ENCODE assay signal across 8 mouse cellular contexts in the genomic region with DNA sequence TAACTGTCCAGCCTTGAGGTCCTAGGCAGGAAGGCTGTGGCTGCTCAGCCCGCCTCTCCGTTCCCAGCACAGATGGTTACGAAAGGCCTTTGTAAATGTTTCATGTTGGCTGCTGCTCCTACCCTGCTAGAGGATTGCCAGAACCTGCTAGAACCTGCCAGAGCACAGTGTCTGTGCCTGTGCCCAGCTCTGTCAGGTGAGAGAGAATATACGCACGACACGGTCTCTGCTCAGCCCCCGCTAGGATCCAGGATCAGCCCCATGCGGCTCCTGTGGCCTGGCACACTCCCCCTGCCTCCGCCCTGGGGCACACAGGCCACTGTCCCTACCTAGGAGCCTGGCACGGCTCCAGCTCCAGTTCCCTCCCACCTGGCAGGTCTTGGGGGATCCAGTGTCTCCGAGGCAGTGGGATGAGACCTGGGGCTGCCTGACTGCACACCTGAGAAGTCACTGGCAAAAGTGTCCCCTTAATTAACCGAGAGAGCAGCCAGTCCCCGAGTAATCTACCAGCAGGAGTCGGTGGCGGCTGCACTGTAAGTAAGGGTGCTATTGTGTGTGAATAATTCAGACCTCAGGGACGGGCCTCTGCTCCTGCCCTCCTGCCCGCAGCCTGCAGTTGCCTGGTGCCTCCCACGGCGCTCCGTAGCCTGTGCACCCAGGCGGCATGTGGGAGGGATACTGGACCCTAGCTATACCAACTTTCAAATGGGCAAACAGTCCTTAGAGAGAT.
DNase-seq lines count a peak whose midpoint lies in the region; ATAC-seq and TF ChIP-seq lines count a peak whose summit lies in the region.

No protein-coding gene starts in this region.

- WGBS in lung, postnatal 0 days, result 68% methylated on average over 21 of the region's 21 CpGs
- 37% methylated on average over 21 of the region's 21 CpGs for WGBS in forebrain, embryonic 13.5 days
- WGBS in stomach, postnatal 0 days, result 62% methylated on average over 21 of the region's 21 CpGs

- H3K9ac ChIP-seq in lung, postnatal 0 days (replicated peaks; ENCODE audit: low read depth), result no peak overlapping the region
- H3K9ac ChIP-seq in forebrain, embryonic 13.5 days, result peak overlapping the region; percentile 38
- no peak overlapping the region for H3K9ac ChIP-seq in stomach, postnatal 0 days (ENCODE audit: low read length)

- H3K9me3 ChIP-seq in lung, postnatal 0 days (ENCODE audit: low read length), result no peaks in the 10 kb centered on the region
- H3K9me3 ChIP-seq in forebrain, embryonic 13.5 days (replicated peaks), result no peaks in the 10 kb centered on the region; the same call in 1 of the 2 replicates
- no peaks in the 10 kb centered on the region for H3K9me3 ChIP-seq in stomach, postnatal 0 days (ENCODE audit: control insufficient read depth, low read length)

- no peak overlapping the region; the same call in 1 of the 2 replicates for H3K27ac ChIP-seq in lung, postnatal 0 days (ENCODE audit: low read length)
- H3K27ac ChIP-seq in forebrain, embryonic 13.5 days, result peak overlapping the region; percentile 91
- H3K27ac ChIP-seq in stomach, postnatal 0 days (replicated peaks), result peak overlapping the region; percentile 82

- ATAC-seq in cerebellum, adult (ENCODE audit: insufficient number of reproducible peaks, low FRiP score, low TSS enrichment), result peak; percentile 81
- 0 out of 2 replicates have a peak, but pooled peaks have one; percentile 10 for ATAC-seq in lung, postnatal 0 days
- peak; percentile 26; the same call in 1 of the 2 replicates for ATAC-seq in forebrain, embryonic 13.5 days
- ATAC-seq in stomach, postnatal 0 days (ENCODE audit: low FRiP score, low TSS enrichment), result peak; percentile 35

- no peak overlapping the region for H3K4me3 ChIP-seq in lung, postnatal 0 days (ENCODE audit: low read depth, low read length)
- no peak overlapping the region for H3K4me3 ChIP-seq in forebrain, embryonic 13.5 days
- H3K4me3 ChIP-seq in stomach, postnatal 0 days (ENCODE audit: low read depth, low read length), result no peak overlapping the region

- TF ChIP-seq CTCF in lung, postnatal 0 days (IDR thresholded peaks at IDR 0.05), result no peak
- peak; percentile 13; the same call in 1 of the 2 replicates for TF ChIP-seq CTCF in stomach, postnatal 0 days (IDR thresholded peaks at IDR 0.05; ENCODE audit: low read depth)

- H3K4me2 ChIP-seq in lung, postnatal 0 days (replicated peaks; ENCODE audit: low read depth, low read length), result no peak overlapping the region
- no peak overlapping the region; the same call in 1 of the 2 replicates for H3K4me2 ChIP-seq in forebrain, embryonic 13.5 days
- peak overlapping the region; percentile 31; the same call in 1 of the 2 replicates for H3K4me2 ChIP-seq in stomach, postnatal 0 days (replicated peaks; ENCODE audit: low read depth)

- no peaks in the 10 kb centered on the region for H3K36me3 ChIP-seq in lung, postnatal 0 days (ENCODE audit: insufficient read depth, low read length)
- H3K36me3 ChIP-seq in forebrain, embryonic 13.5 days (ENCODE audit: poor library complexity, severe bottlenecking), result no peaks in the 10 kb centered on the region
- no peaks in the 10 kb centered on the region for H3K36me3 ChIP-seq in stomach, postnatal 0 days (ENCODE audit: control insufficient read depth, insufficient read depth, low read length)

- TF ChIP-seq EP300 in lung, postnatal 0 days (IDR thresholded peaks at IDR 0.05), result no peak
- TF ChIP-seq EP300 in stomach, postnatal 0 days (optimal IDR thresholded peaks at IDR 0.05), result no peak

- H3K27me3 ChIP-seq in lung, postnatal 0 days (replicated peaks; ENCODE audit: insufficient read depth, low read length), result no peaks in the 10 kb centered on the region
- H3K27me3 ChIP-seq in forebrain, embryonic 13.5 days, result no peaks in the 10 kb centered on the region
- H3K27me3 ChIP-seq in stomach, postnatal 0 days (ENCODE audit: control insufficient read depth, insufficient read depth, low read length), result no peaks in the 10 kb centered on the region

- peaks cover 17% of the 10 kb centered on the region; the same call in 1 of the 2 replicates for H3K4me1 ChIP-seq in lung, postnatal 0 days (ENCODE audit: insufficient read depth, low read depth, low read length)
- H3K4me1 ChIP-seq in forebrain, embryonic 13.5 days, result peaks cover 78% of the 10 kb centered on the region
- H3K4me1 ChIP-seq in stomach, postnatal 0 days (replicated peaks; ENCODE audit: control insufficient read depth, insufficient read depth), result peaks cover 9% of the 10 kb centered on the region

- no peak for DNase-seq in cerebellum, postnatal 4 days (ENCODE audit: low spot score in 2 of 2)
- DNase-seq in lung, postnatal 0 days (ENCODE audit: low spot score), result no peak
- no peak for DNase-seq in lung, postnatal 14 days
- peak; percentile 67 to 78 for DNase-seq in kidney, postnatal 36 days
- DNase-seq in stomach, postnatal 0 days (ENCODE audit: low spot score), result peak; percentile 46
- DNase-seq in thymus, postnatal 36 days, result no peak

Comparison
In these comparisons a context has a peak if more than half of its experiments do, and no peak if none do; other contexts are left out.
1. ATAC-seq: peak in every context shown above with its lines; median percentile 81 in cerebellum, adult; 35 in stomach, postnatal 0 days; 26 in forebrain, embryonic 13.5 days; 10 in lung, postnatal 0 days.
2. DNase-seq: peak in kidney, postnatal 36 days (2 of 2) and stomach, postnatal 0 days (single experiment); none in cerebellum, postnatal 4 days (0 of 2), lung, postnatal 0 days (single experiment), lung, postnatal 14 days (single experiment) and thymus, postnatal 36 days (0 of 2).